Mouse (Mus musculus) lung, postnatal 36 days (tissue): Measurements from ENCODE around the gene Fam133b.
"Not testable (repeated sequence)": the region's sequence is repeated elsewhere in the genome, so short reads cannot be mapped to it uniquely, and the experiment has no call there.

Experiments
- DNase-seq: peaks from one replicate; pipeline ENCODE4 v3.0.0; 2022; ENCODE audit warnings: mixed read lengths

The Fam133b gene

GRCm38 (mm10) chr5:3600298-3600697 lies 56.7 kb downstream of the Fam133b start:
- no peak for DNase-seq

GRCm38 (mm10) chr5:3600790-3601189 lies 57.2 kb downstream of the Fam133b start:
- peak; percentile 10 for DNase-seq

- DNase-seq, result no peak
These were observed 63.5 kb downstream of the Fam133b start for GRCm38 (mm10) chr5:3607114-3607513.

DNA sequence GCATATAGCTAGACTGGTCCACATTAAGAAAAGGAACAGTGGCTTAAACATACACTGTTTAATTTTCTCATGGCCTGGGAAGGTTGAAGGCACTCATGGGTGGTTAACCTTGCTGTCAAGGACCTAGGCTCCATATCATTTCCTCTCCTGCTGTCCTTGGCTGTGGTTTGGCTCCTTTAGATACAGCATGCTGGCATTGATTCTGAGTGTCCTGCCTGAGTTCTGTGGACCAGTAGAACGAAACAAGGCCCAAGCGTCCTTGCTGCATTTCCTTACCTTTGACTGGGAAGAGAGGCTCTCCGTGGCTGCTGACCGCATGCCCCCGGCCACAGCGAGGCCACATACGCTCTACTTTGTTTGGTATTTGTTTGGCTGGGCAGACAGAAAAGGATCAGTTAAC lies 65.6 kb downstream of the Fam133b start:
- DNase-seq, result no peak

DNA sequence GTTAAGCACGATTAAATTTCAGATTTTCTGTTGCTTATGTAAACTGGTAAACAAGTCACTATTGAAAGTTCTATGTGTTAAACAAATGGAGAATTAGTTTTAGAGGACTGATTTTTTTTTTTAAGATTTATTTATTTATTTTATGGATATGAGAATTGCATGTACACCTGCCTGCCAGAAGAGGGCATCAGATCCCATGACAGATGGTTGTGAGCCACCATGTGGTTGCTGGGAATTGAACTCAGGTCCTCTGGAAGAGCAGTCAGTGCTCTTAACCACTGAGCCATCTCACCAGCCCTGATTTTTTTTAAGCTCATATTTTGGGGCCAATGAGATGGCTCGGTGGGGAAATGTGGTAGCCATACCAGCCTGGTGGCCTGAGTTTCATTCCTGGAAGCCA lies 68.2 kb downstream of the Fam133b start:
- DNase-seq, result not testable (repeated sequence)
